Mouse (Mus musculus): ENCODE data around the gene Slc5a8. TPM values are rescaled to one million over a fixed set of nuclear protein-coding genes. Genes with fewer than 3 reads are reported as not detected.
A peak's percentile ranks its signal among the peaks of the same experiment; 100 is the strongest.

Slc5a8 gene
- polyA plus RNA-seq, 1 experiment from 2014 or later = 0.22 TPM

DNA sequence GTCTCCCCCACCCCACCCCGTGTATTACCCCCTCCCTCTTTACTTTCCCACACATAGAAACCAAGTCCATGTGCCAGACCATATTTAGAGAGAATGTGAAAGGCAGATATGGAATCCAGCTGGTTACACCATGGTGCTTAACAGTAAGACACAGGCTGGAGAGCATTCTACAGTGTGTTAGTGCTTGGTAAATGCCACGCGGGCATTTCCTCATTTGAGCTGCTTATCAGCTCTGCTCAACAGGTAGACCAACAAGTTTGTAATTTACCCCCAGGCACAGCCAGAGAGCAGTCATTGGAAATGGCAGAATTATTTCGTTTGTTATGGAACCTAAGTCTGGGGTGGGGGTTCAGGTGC, 64.5 kb downstream of the Slc5a8 start:
- no peak overlapping the region for H3K4me3 ChIP-seq (ENCODE audit: low read depth, low read length)
- 76% methylated on average over 4 of the region's 4 CpGs for WGBS
- no peaks in the 10 kb centered on the region for H3K4me1 ChIP-seq (ENCODE audit: control insufficient read depth, insufficient read depth, low read length)
- no peak for ATAC-seq (ENCODE audit: insufficient number of reproducible peaks, insufficient read depth, low FRiP score, low read depth)
- no peak overlapping the region for H3K9ac ChIP-seq (replicated peaks; ENCODE audit: low read depth, low read length)
- H3K27me3 ChIP-seq (ENCODE audit: control insufficient read depth, insufficient read depth, low read length) = no peaks in the 10 kb centered on the region
- H3K9me3 ChIP-seq (ENCODE audit: control insufficient read depth, low read depth, low read length) = no peaks in the 10 kb centered on the region
- H3K36me3 ChIP-seq (ENCODE audit: control insufficient read depth, insufficient read depth, low read length) = no peaks in the 10 kb centered on the region
- H3K4me2 ChIP-seq (replicated peaks; ENCODE audit: low read depth, low read length) = no peak overlapping the region
- no peak overlapping the region for H3K27ac ChIP-seq (ENCODE audit: low read length)

DNA sequence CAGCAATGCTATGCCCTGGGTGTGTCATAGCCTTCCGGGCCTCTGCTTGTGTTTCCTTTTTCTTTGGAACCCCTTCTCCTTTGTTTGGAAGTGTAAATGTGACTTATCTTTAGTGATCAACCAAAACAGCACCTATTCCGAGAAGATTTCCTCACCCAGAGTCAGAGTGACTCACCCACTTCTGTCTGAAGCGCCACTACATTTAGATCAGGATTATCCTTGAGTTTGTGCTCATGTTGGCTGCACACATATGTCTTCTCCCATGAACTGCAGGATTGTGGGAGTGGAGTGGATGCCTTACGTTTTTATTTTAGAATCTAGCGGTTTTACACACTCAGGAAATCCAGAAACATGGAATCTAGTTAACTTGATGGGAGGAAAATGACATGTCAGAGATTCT, 75.0 kb downstream of the Slc5a8 start:
- WGBS = 73% methylated on average over 5 of the region's 5 CpGs
- no peak overlapping the region for H3K4me2 ChIP-seq (replicated peaks; ENCODE audit: low read depth, low read length)
- H3K9me3 ChIP-seq (ENCODE audit: control insufficient read depth, low read depth, low read length) = no peaks in the 10 kb centered on the region
- no peaks in the 10 kb centered on the region for H3K27me3 ChIP-seq (ENCODE audit: control insufficient read depth, insufficient read depth, low read length)
- no peaks in the 10 kb centered on the region for H3K36me3 ChIP-seq (ENCODE audit: control insufficient read depth, insufficient read depth, low read length)
- H3K4me1 ChIP-seq (ENCODE audit: control insufficient read depth, insufficient read depth, low read length) = no peaks in the 10 kb centered on the region
- ATAC-seq (ENCODE audit: insufficient number of reproducible peaks, insufficient read depth, low FRiP score, low read depth) = no peak
- H3K27ac ChIP-seq (ENCODE audit: low read length) = no peak overlapping the region
- no peak overlapping the region for H3K9ac ChIP-seq (replicated peaks; ENCODE audit: low read depth, low read length)
- no peak overlapping the region for H3K4me3 ChIP-seq (ENCODE audit: low read depth, low read length)

DNA sequence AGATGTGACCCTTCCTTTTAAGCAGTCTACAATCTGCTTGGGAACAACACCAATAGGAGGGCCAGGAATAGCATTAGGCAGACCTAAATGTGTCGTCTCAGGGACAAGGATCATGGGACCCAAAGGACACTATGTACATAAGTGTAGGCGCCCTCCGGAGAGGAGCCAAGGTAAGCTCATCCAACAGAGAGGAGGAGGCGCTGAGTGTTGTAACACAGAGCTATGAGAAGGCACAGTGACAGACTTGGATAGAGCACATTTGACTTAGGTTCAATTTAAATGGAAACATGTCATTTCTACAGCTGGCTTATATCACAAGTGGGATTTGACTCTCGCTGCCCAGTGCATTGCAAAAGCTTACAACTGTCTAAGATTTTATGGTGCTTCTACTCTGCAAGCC, 82.8 kb downstream of the Slc5a8 start:
- no peak for ATAC-seq (ENCODE audit: insufficient number of reproducible peaks, insufficient read depth, low FRiP score, low read depth)
- no peaks in the 10 kb centered on the region for H3K4me1 ChIP-seq (ENCODE audit: control insufficient read depth, insufficient read depth, low read length)

DNA sequence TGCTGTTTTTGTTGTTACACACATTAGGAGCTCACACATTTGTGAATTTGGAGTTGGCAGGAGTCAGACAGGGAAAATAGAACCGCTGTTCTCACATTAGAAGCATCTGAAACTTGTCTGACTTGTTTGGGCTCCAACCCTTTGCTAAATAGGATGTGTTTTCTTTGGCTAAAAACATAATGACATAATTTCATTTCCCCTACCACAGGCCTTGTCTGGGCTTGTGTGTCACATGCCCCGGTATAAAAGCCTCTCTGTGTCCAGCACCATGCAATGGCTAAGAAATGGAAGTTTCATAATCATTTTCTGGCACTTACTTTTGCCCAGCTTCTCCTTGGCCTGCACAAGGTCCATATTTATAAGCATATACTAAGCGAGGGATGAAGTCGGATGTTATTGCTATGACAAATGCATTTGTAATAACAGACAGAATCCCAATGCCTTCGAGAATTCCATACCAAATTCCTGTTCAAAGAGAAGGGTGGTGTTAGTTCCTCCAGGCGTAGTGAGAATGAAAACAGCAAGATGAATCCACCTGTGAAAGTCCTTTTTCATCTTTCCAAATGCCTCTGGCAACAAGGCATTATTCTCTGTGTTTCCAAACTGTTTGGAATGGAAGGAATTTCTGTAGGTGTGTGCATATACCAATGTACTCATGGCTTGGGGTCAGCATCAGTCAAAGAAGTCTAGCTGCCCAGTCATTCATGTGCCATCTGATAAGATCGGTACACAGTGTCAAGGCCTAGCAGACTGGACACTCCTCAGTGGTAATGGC, 85.3 kb downstream of the Slc5a8 start:
- Histone ChIP-seq H3K36me3 (ENCODE audit: control insufficient read depth, insufficient read depth, low read length) (no peaks in the 10 kb centered on the region), H3K27me3 (ENCODE audit: control insufficient read depth, insufficient read depth, low read length) (no peaks in the 10 kb centered on the region), H3K27ac (ENCODE audit: low read length) (no peak overlapping the region), H3K9me3 (ENCODE audit: control insufficient read depth, low read depth, low read length) (no peaks in the 10 kb centered on the region), H3K9ac (replicated peaks; ENCODE audit: low read depth, low read length) (no peak overlapping the region), H3K4me3 (ENCODE audit: low read depth, low read length) (no peak overlapping the region), H3K4me2 (replicated peaks; ENCODE audit: low read depth, low read length) (no peak overlapping the region), H3K4me1 (ENCODE audit: control insufficient read depth, insufficient read depth, low read length) (no peaks in the 10 kb centered on the region)
- ATAC-seq (ENCODE audit: insufficient number of reproducible peaks, insufficient read depth, low FRiP score, low read depth) = 0 out of 2 replicates have a peak, but pooled peaks have one; percentile 53
- 68% methylated on average over 7 of the region's 7 CpGs for whole genome bisulfite sequencing

More for the DNA sequence above, 82.8 kb downstream of the Slc5a8 start:
- 80% methylated on average over 5 of the region's 5 CpGs for WGBS
- H3K4me2 ChIP-seq (replicated peaks; ENCODE audit: low read depth, low read length) = no peak overlapping the region
- no peak overlapping the region for H3K27ac ChIP-seq (ENCODE audit: low read length)
- no peaks in the 10 kb centered on the region for H3K27me3 ChIP-seq (ENCODE audit: control insufficient read depth, insufficient read depth, low read length)
- no peak overlapping the region for H3K4me3 ChIP-seq (ENCODE audit: low read depth, low read length)
- no peaks in the 10 kb centered on the region for H3K9me3 ChIP-seq (ENCODE audit: control insufficient read depth, low read depth, low read length)
- H3K9ac ChIP-seq (replicated peaks; ENCODE audit: low read depth, low read length) = no peak overlapping the region
- no peaks in the 10 kb centered on the region for H3K36me3 ChIP-seq (ENCODE audit: control insufficient read depth, insufficient read depth, low read length)

DNA sequence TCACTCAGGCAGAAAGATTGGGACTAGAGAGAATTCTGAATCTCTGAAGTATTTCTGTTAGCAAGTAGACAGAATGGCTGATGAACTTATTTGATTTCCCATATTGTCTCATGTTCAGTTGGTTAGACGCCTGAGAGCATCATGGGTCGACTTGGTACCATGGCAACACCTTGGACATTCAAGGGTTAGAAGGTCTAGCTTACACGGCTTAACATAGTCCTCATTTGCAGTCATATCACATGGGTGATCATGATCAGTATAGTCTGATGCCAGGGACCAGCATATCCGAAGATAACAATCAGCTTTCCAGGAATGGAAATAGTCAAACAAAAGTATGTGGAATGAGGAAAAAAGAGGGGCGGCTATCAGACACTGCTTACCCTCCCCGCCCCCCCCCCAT, 93.1 kb downstream of the Slc5a8 start:
- Histone ChIP-seq H3K27ac (ENCODE audit: low read length) (no peak overlapping the region), H3K4me1 (ENCODE audit: control insufficient read depth, insufficient read depth, low read length) (no peaks in the 10 kb centered on the region), H3K36me3 (ENCODE audit: control insufficient read depth, insufficient read depth, low read length) (no peaks in the 10 kb centered on the region), H3K9me3 (ENCODE audit: control insufficient read depth, low read depth, low read length) (no peaks in the 10 kb centered on the region), H3K4me3 (ENCODE audit: low read depth, low read length) (no peak overlapping the region), H3K27me3 (ENCODE audit: control insufficient read depth, insufficient read depth, low read length) (no peaks in the 10 kb centered on the region), H3K4me2 (replicated peaks; ENCODE audit: low read depth, low read length) (no peak overlapping the region), H3K9ac (replicated peaks; ENCODE audit: low read depth, low read length) (no peak overlapping the region)
- no peak for ATAC-seq (ENCODE audit: insufficient number of reproducible peaks, insufficient read depth, low FRiP score, low read depth)
- WGBS = 79% methylated on average over 6 of the region's 6 CpGs

Other genes starting within 250 kb of the Slc5a8 start
- gene Spic, start 201.0 kb upstream of the Slc5a8 start, polyA plus RNA-seq (2014; fragmentation: Nextera tagmentation; extraction: Ambion mirVana) = 0.26 and 0.32 TPM in 2 replicates
- gene Arl1, start 155.1 kb upstream of the Slc5a8 start, polyA plus RNA-seq (2014; fragmentation: Nextera tagmentation; extraction: Ambion mirVana) = 194 and 196 TPM in 2 replicates
- gene Utp20, start 59.2 kb upstream of the Slc5a8 start, polyA plus RNA-seq (2014; fragmentation: Nextera tagmentation; extraction: Ambion mirVana) = 21.5 and 24.5 TPM in 2 replicates